Mouse (Mus musculus) liver, embryonic 15.5 days (tissue): ENCODE results near the gene Akap8l. TPM values are rescaled to one million over a fixed set of nuclear protein-coding genes. Genes with fewer than 3 reads are reported as not detected.

Source experiments
- ATAC-seq: fragments of 200-750 bp; cut with Nextera tagmentation; 2 replicates; pipeline ENCODE4 v1.8.0; 2017; ENCODE audit warnings: moderate number of reproducible peaks, mild to moderate bottlenecking, moderate library complexity; ENCODE audit not compliant: insufficient read depth
- H3K27ac ChIP-seq: fragments of 300-500 bp; sonication (generic); replicated peaks from 2 replicates; pipeline ENCODE4 v1.5.1; 2015; ENCODE audit warnings: mild to moderate bottlenecking, inconsistent platforms
- H3K27me3 ChIP-seq: fragments of 300-500 bp; sonication (generic); 2 replicates; pipeline ENCODE4 v1.6.1; 2015; ENCODE audit warnings: mild to moderate bottlenecking, inconsistent platforms
- H3K36me3 ChIP-seq: fragments of 300-500 bp; sonication (generic); replicated peaks from 2 replicates; pipeline ENCODE4 v1.6.1; 2015; ENCODE audit warnings: moderate library complexity, mild to moderate bottlenecking, inconsistent platforms
- H3K4me1 ChIP-seq: fragments of 300-500 bp; sonication (generic); replicated peaks from 2 replicates; pipeline ENCODE4 v1.6.1; 2015; ENCODE audit warnings: inconsistent platforms
- H3K4me2 ChIP-seq: fragments of 300-500 bp; sonication (generic); 2 replicates; pipeline ENCODE4 v1.6.1; 2015; ENCODE audit warnings: moderate library complexity, mild to moderate bottlenecking, inconsistent platforms
- H3K4me3 ChIP-seq: fragments of 300-500 bp; sonication (generic); replicated peaks from 2 replicates; pipeline ENCODE4 v1.5.1; 2015; ENCODE audit warnings: mild to moderate bottlenecking, inconsistent platforms
- H3K9ac ChIP-seq: fragments of 300-500 bp; sonication (generic); 2 replicates; pipeline ENCODE4 v1.6.1; 2015; ENCODE audit warnings: moderate library complexity, mild to moderate bottlenecking, inconsistent platforms
- H3K9me3 ChIP-seq: fragments of 300-500 bp; sonication (generic); replicated peaks from 2 replicates; pipeline ENCODE4 v1.6.1; 2016; ENCODE audit warnings: inconsistent platforms
- WGBS: fragments of 180-500 bp; shearing (Covaris S2); methylation state at CpG from one replicate; pipeline ENCODE4 v1.1.7; 2015; ENCODE audit warnings: mixed read lengths; ENCODE audit not compliant: insufficient replicate concordance; 5-methylcytosine and 5-hydroxymethylcytosine counted together
- microRNA-seq: library from miRNA; unstranded; fragments of <30 nt; microRNA quantifications from one replicate; pipeline ENCODE4, GENCODE M21; 2016
- polyA plus RNA-seq: library from polyadenylated mRNA; unstranded; fragments of >200 nt; fragmentation: Nextera tagmentation; extraction: Ambion mirVana; gene quantifications from 2 replicates; pipeline ENCODE4 v1.2.1, GENCODE M21; 2015

Akap8l gene
- polyA plus RNA-seq, 1 experiment from 2014 or later, result 36.1 TPM

DNA sequence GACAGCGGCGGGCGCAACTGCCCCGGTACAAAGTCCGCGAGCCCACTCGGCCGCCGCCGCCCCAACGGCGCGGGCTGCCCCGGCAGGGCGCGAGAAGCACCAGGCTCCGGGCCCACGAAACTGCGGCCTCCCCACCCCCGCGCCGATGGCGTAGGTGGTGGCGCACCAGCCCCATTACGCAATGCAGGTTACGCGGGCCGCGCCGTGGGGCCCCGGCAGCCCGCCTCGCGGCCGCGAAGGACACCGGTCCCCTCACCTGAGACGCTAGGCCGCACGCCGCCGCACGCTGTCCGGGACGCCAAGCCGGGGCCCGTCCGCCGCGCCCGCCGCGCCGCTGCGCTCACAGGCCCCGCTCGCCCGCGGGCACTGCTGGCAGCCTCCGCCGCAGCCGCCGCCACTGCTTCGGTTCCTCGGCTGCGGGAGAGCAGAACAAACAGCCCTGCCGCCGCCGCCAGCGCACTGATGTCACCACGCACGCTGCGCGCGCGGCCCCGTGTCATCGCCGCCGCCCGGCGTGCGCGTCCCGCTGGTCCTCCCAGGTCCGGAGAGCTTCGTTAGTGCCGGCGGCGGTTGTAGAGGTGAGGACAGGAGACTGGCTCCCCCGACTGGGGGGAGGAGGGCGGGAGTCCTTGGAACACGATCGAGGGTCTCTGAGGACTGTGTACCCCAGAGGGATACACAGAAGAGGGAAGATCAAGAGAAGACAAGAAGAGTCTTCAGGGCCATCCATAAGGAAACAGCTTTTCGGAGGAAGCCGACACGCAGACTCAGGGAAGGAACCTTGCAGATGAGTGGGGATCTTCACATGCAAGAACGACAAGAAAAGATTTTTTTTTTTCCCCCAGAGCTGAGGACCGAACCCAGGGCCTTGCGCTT, 65.9 kb downstream of the Akap8l start, which contains the start of gene Brd4:
Gene Brd4 (minus strand): TSS at position 461 of the 876 bp plus-strand sequence.
- ATAC-seq, result peak; percentile 90
- Histone ChIP-seq H3K9me3 (no peaks in the 10 kb centered on the region), H3K27me3 (no peaks in the 10 kb centered on the region), H3K4me1 (peaks cover 52% of the 10 kb centered on the region), H3K9ac (peak within 1 kb of the TSS; percentile 99), H3K4me3 (peak within 1 kb of the TSS; percentile 92), H3K36me3 (no peaks in the 10 kb centered on the region), H3K4me2 (peak within 1 kb of the TSS; percentile 85), H3K27ac (peak within 1 kb of the TSS; percentile 100)
- 1% methylated on average over 83 of the region's 100 CpGs for WGBS

DNA sequence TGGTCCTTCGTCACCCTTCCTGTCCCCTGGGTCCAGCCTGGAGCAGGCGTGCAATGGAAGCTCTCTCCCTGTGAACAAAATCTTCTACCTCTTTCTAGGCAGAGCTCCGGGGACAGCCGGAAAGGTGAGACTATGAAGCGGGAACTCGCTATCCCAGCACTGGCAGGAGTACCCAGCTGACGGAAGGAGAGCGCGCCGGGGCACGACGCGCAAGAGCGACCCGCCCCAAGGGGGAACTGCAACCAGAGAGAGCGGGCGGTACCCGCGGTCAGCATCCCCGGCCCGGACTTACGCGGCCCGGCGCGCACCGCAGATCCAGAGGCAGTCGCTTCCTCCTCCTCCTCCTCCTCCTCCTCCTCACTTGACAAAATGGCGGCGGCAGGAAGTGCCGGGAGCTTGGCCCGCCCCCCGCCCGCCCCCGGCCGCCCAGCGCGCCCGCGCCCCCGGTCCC, 66.6 kb downstream of the Akap8l start:
- WGBS, result under 1% methylated on average over 28 of the region's 41 CpGs

DNA sequence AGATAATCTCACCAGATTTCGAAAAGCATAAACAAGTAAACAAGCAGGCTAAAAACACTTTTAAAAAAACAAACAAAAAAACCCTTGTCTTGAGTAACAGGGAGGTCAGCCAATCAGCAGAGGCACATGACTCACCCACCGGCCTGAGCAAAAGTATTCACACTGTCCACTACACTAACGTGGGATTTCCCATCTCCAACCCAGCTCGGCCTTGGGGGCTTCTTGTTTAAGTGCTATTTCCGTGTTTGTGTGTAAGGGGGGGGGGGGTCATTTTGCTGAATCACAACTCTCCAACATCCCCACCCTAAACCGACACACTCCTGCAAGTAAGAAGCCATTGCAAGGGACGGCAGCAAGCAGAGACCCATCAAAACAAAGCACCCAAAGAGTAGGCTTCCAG, 67.1 kb downstream of the Akap8l start:
- H3K9ac ChIP-seq, result peak overlapping the region; percentile 99
- ATAC-seq, result no peak; the same call in 1 of the 2 replicates
- peak overlapping the region; percentile 100 for H3K27ac ChIP-seq
- no peaks in the 10 kb centered on the region for H3K27me3 ChIP-seq
- H3K4me1 ChIP-seq, result peaks cover 62% of the 10 kb centered on the region
- peak overlapping the region; percentile 92 for H3K4me3 ChIP-seq
- H3K36me3 ChIP-seq, result peaks cover 3% of the 10 kb centered on the region; the same call in 1 of the 2 replicates
- H3K4me2 ChIP-seq, result peak overlapping the region; percentile 85
- no peaks in the 10 kb centered on the region for H3K9me3 ChIP-seq
- WGBS, result 7% methylated on average over 7 of the region's 7 CpGs

More for the DNA sequence above, 66.6 kb downstream of the Akap8l start:
- Histone ChIP-seq H3K27ac (peak overlapping the region; percentile 100), H3K4me1 (peaks cover 57% of the 10 kb centered on the region), H3K9me3 (no peaks in the 10 kb centered on the region), H3K4me3 (peak overlapping the region; percentile 92), H3K4me2 (peak overlapping the region; percentile 85), H3K9ac (peak overlapping the region; percentile 99), H3K27me3 (no peaks in the 10 kb centered on the region), H3K36me3 (peaks cover 3% of the 10 kb centered on the region; the same call in 1 of the 2 replicates)
- ATAC-seq, result peak; percentile 71

DNA sequence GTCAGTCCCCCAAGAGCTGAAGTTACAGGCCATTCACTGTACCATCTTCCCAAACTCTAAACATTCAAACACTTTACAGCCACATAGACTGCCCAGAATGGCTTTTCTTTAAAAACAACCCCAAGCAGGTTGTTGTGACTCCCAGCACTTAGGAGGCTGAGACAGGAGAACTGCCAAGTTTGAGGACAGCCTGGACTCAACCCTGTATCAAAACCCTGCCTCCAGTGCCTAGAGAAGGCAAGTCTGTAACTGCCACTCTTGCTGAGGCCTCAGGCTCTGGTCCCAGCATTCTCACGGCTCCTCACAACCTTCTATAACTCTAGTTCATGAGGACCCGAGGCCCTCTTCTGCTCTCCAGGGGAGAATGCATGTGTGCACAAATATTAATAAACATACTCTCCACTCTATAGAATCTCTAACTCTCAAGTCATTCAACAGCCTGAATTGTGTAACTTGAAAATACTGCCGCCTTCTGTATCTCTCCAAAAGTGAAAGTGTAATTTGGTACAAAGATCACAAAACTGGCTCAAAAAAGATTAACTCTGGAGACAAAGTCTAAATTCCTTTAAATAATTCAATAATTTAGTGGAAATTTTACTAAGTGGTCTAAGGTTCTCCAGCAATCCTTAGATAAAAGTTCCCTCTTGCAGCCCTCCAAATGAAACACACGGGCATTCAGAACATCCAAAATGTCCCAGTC, 68.6 kb downstream of the Akap8l start:
- Histone ChIP-seq H3K27ac (peak overlapping the region; percentile 62; the same call in 1 of the 2 replicates), H3K4me1 (peaks cover 63% of the 10 kb centered on the region), H3K4me3 (peak overlapping the region; percentile 17), H3K9me3 (no peaks in the 10 kb centered on the region), H3K9ac (no peak overlapping the region), H3K36me3 (peaks cover 4% of the 10 kb centered on the region; the same call in 1 of the 2 replicates), H3K27me3 (no peaks in the 10 kb centered on the region), H3K4me2 (peak overlapping the region; percentile 49)
- no peak for ATAC-seq
- 46% methylated on average over 4 of the region's 4 CpGs for WGBS

DNA sequence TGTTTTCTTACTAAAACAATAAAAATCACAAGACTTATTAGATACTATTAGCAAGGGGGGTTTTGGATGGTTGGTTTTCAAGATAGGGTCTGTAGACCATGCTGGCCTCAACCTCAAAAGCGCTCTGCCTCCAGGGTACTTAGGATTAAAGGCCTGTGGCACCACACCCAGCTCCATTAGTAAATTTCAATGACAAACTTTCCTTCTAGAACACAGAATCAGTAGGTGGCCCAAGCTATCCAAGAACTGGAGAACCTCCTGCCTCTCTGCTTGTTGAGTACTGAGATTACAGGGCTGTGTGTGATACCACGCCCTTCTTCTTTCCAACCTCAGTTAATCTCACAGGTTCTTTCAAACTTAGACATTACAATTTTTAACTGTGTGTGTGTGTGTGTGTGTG, 69.3 kb downstream of the Akap8l start:
- peak overlapping the region; percentile 49 for H3K4me2 ChIP-seq
- H3K4me1 ChIP-seq, result peaks cover 63% of the 10 kb centered on the region
- no peak overlapping the region for H3K27ac ChIP-seq
- H3K27me3 ChIP-seq, result no peaks in the 10 kb centered on the region
- H3K9ac ChIP-seq, result no peak overlapping the region
- H3K36me3 ChIP-seq, result peaks cover 6% of the 10 kb centered on the region; the same call in 1 of the 2 replicates
- 78% methylated on average over 2 of the region's 2 CpGs for WGBS
- H3K9me3 ChIP-seq, result no peaks in the 10 kb centered on the region
- no peak for ATAC-seq
- peak overlapping the region; percentile 17; the same call in 1 of the 2 replicates for H3K4me3 ChIP-seq

DNA sequence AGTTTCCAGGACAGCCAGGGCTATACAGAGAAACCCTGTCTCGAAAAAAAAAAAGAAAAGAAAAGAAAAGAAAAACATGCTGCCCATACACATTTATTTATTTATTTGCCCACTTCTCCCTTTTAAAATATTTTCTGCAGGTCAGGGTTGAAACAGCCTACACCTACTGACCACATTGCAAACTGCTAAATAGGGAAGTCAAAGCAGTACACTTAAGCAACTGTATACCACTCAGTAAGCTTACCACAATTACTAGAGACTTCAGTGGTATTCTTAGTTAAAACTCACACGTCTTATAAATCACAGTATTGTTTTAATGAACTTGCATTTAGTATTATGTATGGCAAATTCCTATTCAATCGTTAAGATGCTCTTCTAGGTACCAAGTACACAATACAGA, 69.8 kb downstream of the Akap8l start:
- peaks cover 6% of the 10 kb centered on the region; the same call in 1 of the 2 replicates for H3K36me3 ChIP-seq
- H3K27me3 ChIP-seq, result no peaks in the 10 kb centered on the region
- no peak overlapping the region for H3K9ac ChIP-seq
- H3K27ac ChIP-seq, result no peak overlapping the region
- no peak overlapping the region for H3K4me2 ChIP-seq
- peaks cover 67% of the 10 kb centered on the region for H3K4me1 ChIP-seq
- no peak for ATAC-seq
- no peak overlapping the region for H3K4me3 ChIP-seq
- WGBS, result 58% methylated on average over 3 of the region's 3 CpGs
- no peaks in the 10 kb centered on the region for H3K9me3 ChIP-seq

DNA sequence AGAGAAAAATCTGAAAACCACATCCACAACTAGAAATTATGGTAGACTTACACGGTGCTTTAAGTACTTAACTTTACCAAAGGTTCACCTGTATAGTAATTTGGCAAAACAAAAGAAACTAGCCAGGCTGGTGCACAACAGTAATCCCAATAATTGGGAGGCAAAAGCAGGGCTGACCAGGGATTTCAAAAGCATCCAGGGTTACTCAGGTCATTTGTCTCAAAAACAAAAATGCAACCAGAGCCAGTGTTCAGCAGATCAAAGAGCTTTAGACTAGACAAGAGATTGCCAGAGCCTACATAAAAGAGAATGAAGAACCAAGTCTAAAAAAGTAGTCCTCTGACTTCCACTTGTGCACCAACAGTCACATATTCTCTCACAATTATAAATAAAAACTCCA, 73.2 kb downstream of the Akap8l start:
- WGBS, result 72% methylated on average over 1 of the region's 1 CpGs
- no peak for ATAC-seq
- Histone ChIP-seq H3K4me3 (no peak overlapping the region), H3K36me3 (peaks cover 6% of the 10 kb centered on the region; the same call in 1 of the 2 replicates), H3K4me2 (no peak overlapping the region), H3K27me3 (no peaks in the 10 kb centered on the region), H3K9ac (no peak overlapping the region), H3K9me3 (no peaks in the 10 kb centered on the region), H3K27ac (no peak overlapping the region), H3K4me1 (peaks cover 46% of the 10 kb centered on the region)

DNA sequence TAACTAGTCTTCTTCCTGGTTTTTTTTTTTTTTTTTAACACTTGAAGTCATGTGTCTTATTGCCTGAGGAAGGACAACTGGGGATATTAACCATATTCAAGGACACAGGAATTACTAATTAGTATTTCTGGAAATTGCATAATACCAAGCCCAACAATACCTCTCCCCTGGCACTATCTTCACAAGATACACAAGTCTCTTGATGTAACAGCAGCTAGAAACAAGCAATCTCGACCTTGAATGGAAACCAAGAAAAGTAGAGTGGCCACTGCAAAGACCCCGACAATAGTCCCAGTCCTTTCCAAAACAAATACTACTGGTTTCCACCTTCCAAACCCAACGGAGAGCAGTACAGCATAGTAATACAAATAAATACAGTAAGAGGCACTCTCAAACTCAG, 74.8 kb downstream of the Akap8l start:
- ATAC-seq, result no peak
- Histone ChIP-seq H3K27ac (no peak overlapping the region), H3K36me3 (peaks cover 10% of the 10 kb centered on the region), H3K4me1 (peaks cover 33% of the 10 kb centered on the region), H3K9me3 (no peaks in the 10 kb centered on the region), H3K4me2 (no peak overlapping the region), H3K9ac (no peak overlapping the region), H3K27me3 (no peaks in the 10 kb centered on the region), H3K4me3 (no peak overlapping the region)
- WGBS, result 71% methylated on average over 3 of the region's 3 CpGs

Small RNA genes within 50 kb of the gene (microRNA-seq; reads per million reads assigned to microRNA genes)
- gene Gm22201, result not detected

Other genes starting within 250 kb of the Akap8l start
- 0.50 and 0.60 TPM in 2 replicates for gene Notch3, start 183.8 kb downstream of the Akap8l start, polyA plus RNA-seq
- 0.05 and 0.10 TPM in 2 replicates for gene Ephx3, start 161.1 kb downstream of the Akap8l start, polyA plus RNA-seq
- gene Brd4, start 65.9 kb downstream of the Akap8l start, polyA plus RNA-seq, result 31.5 and 34.7 TPM in 2 replicates
- 29.1 and 32.3 TPM in 2 replicates for gene Akap8, start 29.4 kb downstream of the Akap8l start, polyA plus RNA-seq
- gene Wiz, start 38.8 kb upstream of the Akap8l start, polyA plus RNA-seq, result 6.2 and 6.7 TPM in 2 replicates
- gene Rasal3, start 53.0 kb upstream of the Akap8l start, polyA plus RNA-seq, result 2.4 and 4.0 TPM in 2 replicates
- 7.2 and 9.2 TPM in 2 replicates for gene Pglyrp2, start 73.6 kb upstream of the Akap8l start, polyA plus RNA-seq
- 0.52 and 0.83 TPM in 2 replicates for gene Cyp4f39, start 102.1 kb upstream of the Akap8l start, polyA plus RNA-seq
- 0.64 and 0.85 TPM in 2 replicates for gene Cyp4f17, start 155.4 kb upstream of the Akap8l start, polyA plus RNA-seq
- gene Cyp4f16, start 186.0 kb upstream of the Akap8l start, polyA plus RNA-seq, result 4.3 and 4.5 TPM in 2 replicates